Mouse (Mus musculus) lung, postnatal 25 days (tissue): ENCODE results near the gene Klk10.

Experiments used
- DNase-seq: peaks from one replicate; pipeline ENCODE4 v3.0.0; 2022; ENCODE audit warnings: low spot score

Gene Klk10

GRCm38 (mm10) chr7:43780746-43781145, at the start of gene Klk10:
TSS of gene Klk10 (plus strand) at chr7:43781035.
- no peak for DNase-seq

DNA sequence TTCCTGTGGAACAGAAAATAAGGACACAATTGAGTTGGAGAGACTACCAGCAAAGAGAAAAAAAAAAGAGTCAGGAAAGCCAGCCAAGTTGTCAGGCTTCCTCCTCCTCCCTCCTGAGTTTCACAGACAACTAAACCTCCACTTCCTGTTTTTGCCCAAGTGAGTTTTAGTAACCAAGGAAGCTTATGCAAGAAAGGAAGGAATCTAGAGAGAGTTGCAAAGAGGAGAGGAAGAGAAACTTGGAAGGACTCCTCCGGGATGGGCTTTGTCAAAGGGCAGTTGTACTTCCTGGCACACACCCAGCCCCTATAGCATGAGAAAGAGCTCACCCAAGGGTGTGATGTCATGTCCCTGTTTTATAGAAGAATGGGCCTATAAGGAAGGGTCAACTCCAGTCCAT, 33.0 kb upstream of the Klk10 start:
- peak; percentile 66 for DNase-seq

- no peak for DNase-seq
These were observed 28.0 kb upstream of the Klk10 start for GRCm38 (mm10) chr7:43752806-43753205.

DNA sequence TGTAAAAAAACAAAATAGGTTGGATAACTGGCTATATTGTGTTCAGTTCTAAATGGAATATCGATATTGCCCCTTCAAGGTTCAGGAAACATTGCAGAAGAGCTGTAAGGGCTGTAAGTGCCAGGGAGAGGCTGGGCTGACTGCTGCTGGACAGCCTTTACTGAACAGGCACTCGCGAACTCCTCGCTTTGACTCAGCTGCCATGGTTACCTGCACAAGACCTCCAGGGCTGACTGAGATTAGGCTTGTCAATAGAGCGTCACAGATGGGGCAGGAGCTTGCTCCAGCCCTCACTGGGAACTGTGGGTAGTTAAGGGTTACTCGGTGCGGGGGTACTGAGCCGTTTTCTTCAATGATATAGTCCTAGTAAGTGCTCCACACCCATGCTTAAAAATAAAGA, 14.4 kb upstream of the Klk10 start:
- no peak for DNase-seq

- DNase-seq: no peak
These were observed 12.2 kb upstream of the Klk10 start, which contains the start of gene Klk12 for GRCm38 (mm10) chr7:43768597-43768996. TSS of gene Klk12 (plus strand) at chr7:43768897.

DNA sequence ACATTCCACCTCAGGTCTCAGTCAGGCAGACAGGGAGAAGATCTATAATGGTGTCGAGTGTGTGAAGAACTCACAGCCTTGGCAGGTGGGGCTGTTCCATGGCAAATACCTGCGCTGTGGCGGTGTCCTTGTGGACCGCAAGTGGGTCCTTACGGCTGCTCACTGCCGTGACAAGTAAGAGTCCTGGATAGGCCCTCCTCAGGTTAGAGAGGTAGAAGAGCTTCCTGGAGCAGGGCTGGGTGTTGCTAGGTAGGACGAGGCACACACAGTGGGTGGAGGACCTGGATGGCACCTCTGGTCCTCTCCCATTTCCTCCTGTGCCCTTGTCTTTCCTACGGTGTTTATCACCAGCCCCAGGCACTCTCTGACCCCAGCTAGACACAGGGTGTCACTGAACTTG, 11.2 kb upstream of the Klk10 start:
- DNase-seq: no peak

- no peak for DNase-seq
These were observed 10.1 kb upstream of the Klk10 start for GRCm38 (mm10) chr7:43770701-43771100.

- no peak for DNase-seq
These were observed 8.9 kb upstream of the Klk10 start for GRCm38 (mm10) chr7:43771916-43772315.

DNA sequence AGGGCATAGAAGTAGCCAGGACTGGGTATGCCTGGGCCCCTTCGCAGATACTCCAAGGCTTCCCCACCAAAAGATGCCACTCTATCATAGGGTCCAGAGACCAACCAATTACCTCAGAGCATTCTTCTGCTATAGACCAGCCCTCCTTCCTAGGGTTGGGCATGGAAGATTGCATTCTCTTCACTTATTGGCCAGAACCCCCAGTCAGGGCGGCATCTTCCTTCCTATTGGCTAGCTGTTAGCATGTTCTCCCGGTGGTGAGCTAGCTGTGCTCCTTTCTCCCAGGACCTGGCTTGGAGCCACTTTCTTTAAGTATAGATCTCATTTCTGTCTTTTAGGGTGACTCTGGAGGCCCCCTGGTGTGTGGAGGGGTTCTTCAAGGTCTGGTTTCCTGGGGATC, 7.9 kb upstream of the Klk10 start:
- no peak for DNase-seq

GRCm38 (mm10) chr7:43774364-43774763, 6.5 kb upstream of the Klk10 start, which contains the start of gene Klk11:
TSS of gene Klk11 (plus strand) at chr7:43774604.
- DNase-seq: no peak

DNA sequence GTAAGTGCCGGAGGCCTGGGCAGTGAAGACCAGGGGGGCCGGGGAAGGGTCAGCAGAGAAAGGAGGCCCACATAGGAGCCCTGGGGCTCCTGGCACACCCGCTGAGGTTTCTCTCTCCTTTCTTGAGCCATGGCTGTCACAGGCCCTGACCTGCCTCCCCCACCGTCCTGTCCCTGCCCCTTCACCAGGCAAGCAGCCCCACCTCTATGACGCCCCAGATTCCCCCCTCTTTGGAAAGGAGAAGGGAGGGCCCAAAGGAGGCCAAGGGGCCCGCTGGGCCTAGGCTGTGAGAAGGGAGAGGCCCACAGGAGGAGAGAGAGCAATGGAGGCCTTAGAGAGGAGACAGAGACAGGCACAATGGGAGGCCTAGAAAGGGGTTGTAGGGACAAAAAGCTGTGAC, 6.0 kb upstream of the Klk10 start:
- no peak for DNase-seq

- no peak for DNase-seq
These were observed 5.4 kb upstream of the Klk10 start for GRCm38 (mm10) chr7:43775311-43776057.

GRCm38 (mm10) chr7:43776506-43776905, 4.3 kb upstream of the Klk10 start:
- DNase-seq: no peak

- DNase-seq: no peak
These were observed 3.4 kb upstream of the Klk10 start for GRCm38 (mm10) chr7:43777423-43777822.

- no peak for DNase-seq
These were observed 2.5 kb upstream of the Klk10 start for GRCm38 (mm10) chr7:43778176-43778970.

GRCm38 (mm10) chr7:43780241-43780640, 594 bp upstream of the Klk10 start:
- no peak for DNase-seq

DNA sequence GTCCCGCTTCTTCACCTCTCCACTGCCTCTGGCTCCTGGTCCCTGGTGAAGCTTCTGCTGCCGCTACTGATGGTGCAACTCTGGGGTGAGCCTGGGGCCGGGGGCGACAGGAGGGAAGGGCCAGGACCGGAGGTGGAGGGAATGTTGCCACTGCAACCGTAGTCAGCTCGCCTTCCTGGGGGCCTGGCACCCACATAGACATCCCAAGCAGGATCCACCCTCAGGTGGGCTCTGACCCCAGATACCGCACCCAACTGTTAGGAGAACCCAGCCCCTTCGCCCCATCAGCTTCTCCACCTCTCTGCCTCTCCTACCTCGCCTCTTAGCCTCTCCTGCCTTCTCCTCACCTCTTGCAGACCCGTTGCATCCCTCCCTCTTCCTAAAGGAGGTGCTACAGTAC, 706 bp downstream of the Klk10 start:
- DNase-seq: no peak

DNA sequence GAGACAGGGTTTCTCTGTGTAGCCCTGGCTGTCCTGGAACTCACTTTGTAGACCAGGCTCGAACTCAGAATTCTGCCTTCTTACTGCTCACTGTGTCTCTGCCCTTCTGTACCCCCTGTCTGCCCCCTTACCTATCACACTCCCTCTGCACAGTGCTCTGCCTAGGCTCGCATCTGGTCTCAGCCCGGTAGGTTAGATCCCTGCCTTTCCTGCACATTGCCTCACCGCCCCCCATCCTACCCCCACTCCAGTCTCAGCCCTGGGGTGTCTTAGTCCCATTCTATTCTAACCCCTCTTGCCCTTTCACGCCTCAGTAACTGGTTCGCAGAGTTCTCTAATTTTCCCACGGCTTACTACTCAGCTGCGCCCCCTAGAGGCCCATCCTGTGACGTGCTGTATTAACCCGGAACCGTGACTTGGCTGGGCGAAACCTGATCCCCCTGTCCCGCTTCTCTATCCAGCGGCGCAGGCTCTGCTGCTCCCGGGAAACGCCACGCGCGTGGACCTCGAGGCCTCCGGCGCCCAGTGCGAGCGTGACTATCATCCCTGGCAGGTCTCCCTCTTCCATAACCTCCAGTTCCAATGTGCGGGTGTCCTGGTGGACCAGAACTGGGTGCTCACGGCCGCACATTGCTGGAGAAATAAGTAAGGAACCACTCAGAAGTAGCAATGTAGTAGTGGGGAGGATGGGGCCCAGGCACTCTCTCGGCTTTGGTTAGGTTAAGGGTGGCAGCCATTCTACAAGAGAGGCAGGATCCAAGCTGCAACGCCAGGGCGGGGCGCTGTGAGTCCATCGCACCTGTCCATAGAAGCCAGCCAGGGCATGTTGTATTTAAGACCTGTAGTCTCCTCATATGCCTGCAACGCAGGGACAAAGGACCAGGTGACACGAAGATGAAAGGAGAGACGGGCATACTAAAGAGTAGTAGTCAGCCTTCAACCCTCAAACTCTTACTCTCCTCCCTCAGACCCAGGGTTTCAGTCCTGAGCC, 1.7 kb downstream of the Klk10 start:
- DNase-seq: peak; percentile 82

DNA sequence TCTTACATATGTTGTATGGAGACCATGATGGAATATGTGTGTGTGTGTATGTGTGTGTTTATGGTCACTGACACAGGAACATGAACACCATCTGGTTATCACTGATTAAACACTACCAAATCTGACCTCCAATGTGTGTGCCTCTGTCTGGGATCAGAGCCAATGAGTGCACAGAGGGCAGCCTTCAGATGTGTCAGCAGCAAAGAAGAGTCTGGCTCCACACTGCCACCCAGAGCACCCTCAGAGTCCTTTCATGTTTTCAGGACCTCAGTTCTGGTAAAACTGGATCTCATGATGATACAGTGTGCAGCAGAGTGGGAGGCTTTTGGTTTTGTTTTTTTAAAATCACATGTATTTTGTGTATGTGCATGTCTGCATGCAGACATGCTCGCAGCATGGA, 4.5 kb downstream of the Klk10 start:
- DNase-seq: no peak

DNA sequence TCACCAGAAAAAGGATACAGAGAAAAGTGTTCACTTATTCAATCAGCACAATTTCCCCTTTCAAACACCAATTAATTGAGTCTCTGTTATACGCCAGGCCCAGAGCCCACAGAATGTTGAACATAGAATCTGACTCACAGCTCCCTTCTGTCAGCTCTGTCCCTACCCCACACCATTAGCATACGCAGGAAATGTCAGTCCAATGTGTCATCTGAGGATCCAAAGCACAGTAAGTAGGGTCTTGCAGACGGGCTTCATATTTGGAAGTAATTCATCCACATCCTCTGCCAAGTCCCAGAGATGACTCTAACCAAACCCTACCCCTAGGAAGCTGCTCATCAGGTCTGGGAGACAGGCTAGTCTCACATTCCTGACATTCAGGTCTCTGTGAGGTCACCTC, 7.3 kb downstream of the Klk10 start:
- DNase-seq: no peak

DNA sequence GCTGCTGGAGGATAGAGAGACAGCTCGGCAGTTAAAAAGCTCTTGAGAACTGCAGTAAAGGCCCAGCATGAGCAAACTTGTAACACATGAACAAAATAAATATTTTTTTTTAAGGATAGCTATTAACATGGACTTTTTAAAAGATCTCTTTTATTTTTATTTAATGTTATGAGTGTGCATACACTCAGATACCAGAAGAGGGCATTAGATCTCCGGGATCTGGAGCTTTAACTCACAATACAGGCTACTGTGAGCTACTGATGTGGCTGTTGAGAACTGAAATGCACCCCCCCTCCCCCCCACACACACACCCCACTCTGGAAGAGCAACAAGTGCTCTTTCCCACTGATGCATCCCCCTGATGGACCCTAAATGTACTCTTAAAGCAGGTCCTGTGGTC, 8.5 kb downstream of the Klk10 start:
- DNase-seq: no peak

DNA sequence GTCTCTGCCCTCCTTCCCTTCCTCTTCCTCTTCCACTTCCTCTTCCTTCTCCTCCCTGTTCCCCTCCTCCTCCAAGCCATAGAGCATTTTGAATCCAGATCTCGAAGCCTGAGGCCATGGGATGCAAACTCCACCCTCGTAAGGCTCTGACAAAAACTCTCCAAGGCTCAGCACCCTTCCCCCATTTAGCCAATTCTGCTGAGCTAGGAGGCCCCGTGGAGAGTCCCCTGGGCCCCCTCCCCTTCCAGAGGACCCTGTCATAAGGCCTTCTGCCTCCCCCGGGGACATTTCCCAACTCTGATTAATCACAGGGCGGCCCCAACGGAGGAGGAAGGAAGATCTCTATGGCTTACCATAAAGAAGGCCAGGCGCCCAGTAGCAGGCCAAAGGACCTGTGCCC, 10.8 kb downstream of the Klk10 start, which contains the start of gene Klk9:
Gene Klk9, plus strand, starts transcription at position 301 of the 400 bp plus-strand sequence.
- DNase-seq: no peak
